Mouse (Mus musculus): ENCODE results near the gene Fkbp10.

DNA sequence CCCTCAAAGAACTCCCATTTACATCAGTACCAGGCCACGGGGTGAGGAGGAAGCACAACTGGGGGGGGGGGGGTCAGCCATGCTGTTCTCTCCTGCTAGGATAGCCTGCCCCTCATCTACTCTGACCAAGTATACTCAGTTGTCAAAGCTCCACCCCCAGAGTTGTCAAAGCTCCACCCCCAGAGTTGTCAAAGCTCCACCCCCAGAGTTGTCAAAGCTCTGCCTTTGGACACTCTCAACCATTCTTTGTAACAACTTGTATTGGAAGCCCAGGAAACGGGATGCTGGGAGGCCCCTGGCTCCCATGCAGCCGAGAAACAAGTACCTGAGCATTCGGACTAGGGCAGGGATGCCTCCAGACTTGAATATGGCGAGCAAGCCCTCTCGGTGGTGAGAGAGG is 32.8 kb upstream of the Fkbp10 start:
- TF ChIP-seq CTCF (IDR thresholded peaks at IDR 0.05; ENCODE audit: low read depth) (no peak), EP300 (optimal IDR thresholded peaks at IDR 0.05) (no peak)

All from stomach, postnatal 0 days (tissue).